ENCODE assay signal across 15 mouse cellular contexts in genomic region chr13:99485331-99485733, GRCm38 (mm10). TPM values are rescaled to one million over a fixed set of nuclear protein-coding genes. Genes with fewer than 3 reads are reported as not detected.
DNase-seq lines count a peak whose midpoint lies in the region; ATAC-seq lines count a peak whose summit lies in the region.
"Had no signal": no experiment of that assay in that cellular context is flagged by ENCODE, and none has a peak within 500 bp of the region (broad histone marks: within the 10 kb centered on the region; RNA-seq: fewer than 3 reads in every experiment).

No protein-coding gene starts in this region.

- no peak for ATAC-seq in heart, embryonic 15.5 days (replicated peaks; ENCODE audit: insufficient number of reproducible peaks, insufficient read depth, low FRiP score, low read depth)
- ATAC-seq in lung, embryonic 16.5 days (ENCODE audit: low read depth) = no peak
- ATAC-seq in stomach, embryonic 15.5 days (ENCODE audit: insufficient read depth, low FRiP score, low read depth) = no peak
- ATAC-seq: liver, embryonic 12.5 days had no signal

- 66% methylated on average over 7 of the region's 7 CpGs for WGBS in heart, embryonic 15.5 days
- 55% methylated on average over 7 of the region's 7 CpGs for WGBS in lung, embryonic 16.5 days
- 48% methylated on average over 7 of the region's 7 CpGs for WGBS in stomach, embryonic 15.5 days

- H3K9ac ChIP-seq in heart, embryonic 15.5 days = no peak overlapping the region
- no peak overlapping the region for H3K9ac ChIP-seq in lung, embryonic 16.5 days (ENCODE audit: low read length)
- no peak overlapping the region for H3K9ac ChIP-seq in stomach, embryonic 15.5 days
- H3K9ac ChIP-seq: embryonic facial prominence, embryonic 13.5 days; kidney, embryonic 15.5 days; liver, embryonic 12.5 days had no signal

- H3K27me3 ChIP-seq in heart, embryonic 15.5 days = no peaks in the 10 kb centered on the region
- H3K27me3 ChIP-seq in lung, embryonic 16.5 days (ENCODE audit: control insufficient read depth, insufficient read depth, low read depth, low read length) = no peaks in the 10 kb centered on the region
- H3K27me3 ChIP-seq in stomach, embryonic 15.5 days (replicated peaks) = no peaks in the 10 kb centered on the region
- H3K27me3 ChIP-seq: CH12.LX; embryonic facial prominence, embryonic 13.5 days; kidney, embryonic 15.5 days; liver, embryonic 12.5 days had no signal

- peaks cover 28% of the 10 kb centered on the region for H3K4me1 ChIP-seq in heart, embryonic 15.5 days (replicated peaks)
- H3K4me1 ChIP-seq in lung, embryonic 16.5 days (replicated peaks; ENCODE audit: control insufficient read depth, insufficient read depth, low read length) = peaks cover 9% of the 10 kb centered on the region
- H3K4me1 ChIP-seq in stomach, embryonic 15.5 days = 0 out of 2 replicates have a peak, but pooled peaks cover 8% of the 10 kb centered on the region
- H3K4me1 ChIP-seq: liver, embryonic 12.5 days had no signal

- H3K36me3 ChIP-seq in heart, embryonic 15.5 days = no peaks in the 10 kb centered on the region
- H3K36me3 ChIP-seq in lung, embryonic 16.5 days (ENCODE audit: control insufficient read depth, insufficient read depth, low read length) = no peaks in the 10 kb centered on the region
- H3K36me3 ChIP-seq in stomach, embryonic 15.5 days = no peaks in the 10 kb centered on the region
- H3K36me3 ChIP-seq: kidney, embryonic 15.5 days; liver, embryonic 12.5 days had no signal

- DNase-seq in heart, postnatal 14 days = no peak
- no peak for DNase-seq in lung, postnatal 10 days
- peak; percentile 77 for DNase-seq in cerebellum, adult 9-10 months
- DNase-seq in adrenal gland, postnatal 25 days = no peak
- DNase-seq in spleen, postnatal 14 days (ENCODE audit: low spot score in 2 of 2) = no peak
- DNase-seq: spleen, adult 18-20 months had no signal

- peak overlapping the region; percentile 45 for H3K27ac ChIP-seq in heart, embryonic 15.5 days
- H3K27ac ChIP-seq in lung, embryonic 16.5 days (ENCODE audit: low read length) = peak overlapping the region; percentile 9; the same call in 1 of the 2 replicates
- peak overlapping the region; percentile 55 for H3K27ac ChIP-seq in stomach, embryonic 15.5 days
- H3K27ac ChIP-seq: embryonic facial prominence, embryonic 13.5 days; kidney, embryonic 15.5 days; liver, embryonic 12.5 days had no signal

- H3K9me3 ChIP-seq in heart, embryonic 15.5 days (replicated peaks) = no peaks in the 10 kb centered on the region
- H3K9me3 ChIP-seq in lung, embryonic 16.5 days (ENCODE audit: control insufficient read depth, low read length) = no peaks in the 10 kb centered on the region
- H3K9me3 ChIP-seq in stomach, embryonic 15.5 days = no peaks in the 10 kb centered on the region
- H3K9me3 ChIP-seq: embryonic facial prominence, embryonic 13.5 days; heart, embryonic 10.5 days; kidney, embryonic 15.5 days; liver, embryonic 12.5 days; megakaryocyte, embryonic 14.5 days had no signal

- no peak overlapping the region for H3K4me2 ChIP-seq in heart, embryonic 15.5 days
- no peak overlapping the region for H3K4me2 ChIP-seq in lung, embryonic 16.5 days (ENCODE audit: low read depth, low read length)
- no peak overlapping the region for H3K4me2 ChIP-seq in stomach, embryonic 15.5 days
- H3K4me2 ChIP-seq: embryonic facial prominence, embryonic 13.5 days; kidney, embryonic 15.5 days; liver, embryonic 12.5 days had no signal

- H3K4me3 ChIP-seq in heart, embryonic 15.5 days = no peak overlapping the region
- H3K4me3 ChIP-seq in lung, embryonic 16.5 days (ENCODE audit: low read length) = no peak overlapping the region
- H3K4me3 ChIP-seq in stomach, embryonic 15.5 days (replicated peaks) = no peak overlapping the region
- H3K4me3 ChIP-seq: embryonic facial prominence, embryonic 13.5 days; heart, embryonic 10.5 days; kidney, embryonic 15.5 days; liver, embryonic 12.5 days; megakaryocyte, embryonic 14.5 days had no signal

- intact Hi-C loops in heart, postnatal 14 days (cut with DNase I) = no loop called here

RNA-seq across cellular contexts. Expression of gene Map1b, which starts 31.0 kb away (rescaled TPM):
- 99.2 and 110 TPM in 2 replicates for polyA plus RNA-seq in heart, embryonic 15.5 days (2015; fragmentation: Nextera tagmentation; extraction: Ambion mirVana)
- total RNA-seq in heart, postnatal 14 days (2021) = 10 to 100 TPM; 20.6 to 24.3 TPM
- polyA plus RNA-seq in lung, embryonic 16.5 days (2015; fragmentation: Nextera tagmentation; extraction: Ambion mirVana) = 65.0 and 67.1 TPM in 2 replicates
- polyA plus RNA-seq in stomach, embryonic 15.5 days (2015; fragmentation: Nextera tagmentation; extraction: Ambion mirVana) = 131 and 137 TPM in 2 replicates
- total RNA-seq in adrenal gland, postnatal 25 days (2021) = 69.6 and 75.6 TPM in 2 replicates
